Mouse (Mus musculus) intestine, postnatal 0 days (tissue): ENCODE results near the gene Nufip2. TPM values are rescaled to one million over a fixed set of nuclear protein-coding genes. Genes with fewer than 3 reads are reported as not detected.
"Not testable (repeated sequence)": the region's sequence is repeated elsewhere in the genome, so short reads cannot be mapped to it uniquely, and the experiment has no call there.

Source experiments
- ATAC-seq: fragments of 200-750 bp; cut with Nextera tagmentation; 2 replicates; pipeline ENCODE4 v1.8.0; 2017; ENCODE audit warnings: mild to moderate bottlenecking, moderate TSS enrichment, moderate library complexity
- H3K27ac ChIP-seq: fragments of 300-500 bp; sonication (generic); 2 replicates; pipeline ENCODE4 v1.5.1; 2014; ENCODE audit warnings: mild to moderate bottlenecking, low read depth, low read length, moderate library complexity
- H3K27me3 ChIP-seq: fragments of 300-500 bp; sonication (generic); replicated peaks from 2 replicates; pipeline ENCODE4 v1.6.1; 2014; ENCODE audit warnings: low read length, mixed read lengths; ENCODE audit not compliant: control insufficient read depth, insufficient read depth
- H3K36me3 ChIP-seq: fragments of 300-500 bp; sonication (generic); 2 replicates; pipeline ENCODE4 v1.6.1; 2014; ENCODE audit warnings: mild to moderate bottlenecking, moderate library complexity; ENCODE audit not compliant: control insufficient read depth, insufficient read depth
- H3K4me1 ChIP-seq: fragments of 300-500 bp; sonication (generic); replicated peaks from 2 replicates; pipeline ENCODE4 v1.6.1; 2014; ENCODE audit warnings: antibody characterized with exemption, low read length, mixed read lengths; ENCODE audit not compliant: control insufficient read depth, insufficient read depth
- H3K4me2 ChIP-seq: fragments of 300-500 bp; sonication (generic); replicated peaks from 2 replicates; pipeline ENCODE4 v1.6.1; 2014; ENCODE audit warnings: low read depth, mild to moderate bottlenecking, moderate library complexity
- H3K4me3 ChIP-seq: fragments of 300-500 bp; sonication (generic); 2 replicates; pipeline ENCODE4 v1.5.1; 2014; ENCODE audit warnings: low read depth, low read length
- H3K9ac ChIP-seq: fragments of 300-500 bp; sonication (generic); 2 replicates; pipeline ENCODE4 v1.6.1; 2014; ENCODE audit warnings: mild to moderate bottlenecking, low read depth, low read length
- H3K9me3 ChIP-seq: fragments of 300-500 bp; sonication (generic); 2 replicates; pipeline ENCODE4 v1.6.1; 2016; ENCODE audit warnings: mixed run types; ENCODE audit not compliant: control insufficient read depth
- CTCF ChIP-seq: sonication (generic); IDR thresholded peaks from 2 replicates; pipeline ENCODE4 v1.5.1; 2016; ENCODE audit warnings: low read depth, mild to moderate bottlenecking, control low read depth, antibody characterized with exemption, moderate library complexity
- WGBS: fragments of 180-500 bp; shearing (Covaris S2); extraction: QIAGEN DNeasy Blood & Tissue Kit; methylation state at CpG from one replicate; pipeline ENCODE4 v1.1.7; 2014; 5-methylcytosine and 5-hydroxymethylcytosine counted together
- polyA plus RNA-seq: library from polyadenylated mRNA; unstranded; fragments of >200 nt; fragmentation: Nextera tagmentation; extraction: Ambion mirVana; gene quantifications from 2 replicates; pipeline ENCODE4 v1.2.1, GENCODE M21; 2015

Nufip2 gene
- polyA plus RNA-seq = 4.6 and 7.2 TPM in 2 replicates

DNA sequence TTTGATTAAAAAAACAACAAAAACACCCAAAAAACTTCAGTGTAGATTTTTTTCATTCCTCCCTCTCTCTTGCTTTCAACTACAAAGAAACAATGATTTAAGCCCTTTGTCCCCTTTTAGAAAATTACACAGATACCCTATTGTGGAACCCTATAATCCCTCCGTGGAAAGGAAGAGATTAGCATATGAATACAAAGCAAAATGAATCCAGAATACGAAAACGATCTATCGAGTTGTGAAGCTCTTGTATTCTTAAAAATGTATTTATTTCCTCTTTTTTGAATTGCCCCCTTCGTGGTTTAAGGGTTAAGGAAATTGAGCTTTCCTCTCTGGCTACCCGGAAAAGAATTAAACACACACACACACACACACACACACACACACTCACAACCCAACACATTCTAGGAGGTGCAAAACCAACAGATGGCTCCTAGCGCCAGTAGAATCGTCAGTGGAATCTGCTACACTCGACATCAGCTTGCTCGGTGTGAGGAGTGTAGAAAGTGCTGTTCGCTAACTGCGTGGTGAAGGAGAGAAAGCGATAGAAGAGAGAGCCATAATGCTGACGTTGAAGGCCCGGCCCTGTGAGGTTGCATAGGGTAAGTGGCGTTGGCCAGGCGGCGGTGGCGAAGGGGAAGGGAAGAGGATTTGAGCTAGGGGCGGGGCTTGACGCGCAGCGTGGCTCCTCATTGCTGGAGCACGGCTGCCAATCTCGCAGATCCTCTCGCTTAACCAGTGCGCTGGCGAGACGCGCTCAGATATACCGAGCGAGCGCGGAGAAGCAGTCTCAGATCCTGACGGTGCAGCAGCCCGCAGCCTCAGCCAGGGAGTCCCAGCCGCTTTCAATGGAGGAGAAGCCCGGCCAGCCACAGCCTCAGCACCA is at the start of gene Nufip2:
Gene Nufip2 (plus strand): TSS at position 773 of the 883 bp plus-strand sequence.
- no peak for TF ChIP-seq CTCF
- no peaks in the 10 kb centered on the region for H3K9me3 ChIP-seq
- H3K27ac ChIP-seq = peak within 1 kb of the TSS; percentile 100
- H3K9ac ChIP-seq = peak within 1 kb of the TSS; percentile 91
- no peaks in the 10 kb centered on the region for H3K36me3 ChIP-seq
- H3K4me2 ChIP-seq = peak within 1 kb of the TSS; percentile 60
- peak within 1 kb of the TSS; percentile 98 for H3K4me3 ChIP-seq
- no peaks in the 10 kb centered on the region for H3K4me1 ChIP-seq
- ATAC-seq = peak; percentile 95
- under 1% methylated on average over 38 of the region's 38 CpGs for WGBS
- H3K27me3 ChIP-seq = no peaks in the 10 kb centered on the region

DNA sequence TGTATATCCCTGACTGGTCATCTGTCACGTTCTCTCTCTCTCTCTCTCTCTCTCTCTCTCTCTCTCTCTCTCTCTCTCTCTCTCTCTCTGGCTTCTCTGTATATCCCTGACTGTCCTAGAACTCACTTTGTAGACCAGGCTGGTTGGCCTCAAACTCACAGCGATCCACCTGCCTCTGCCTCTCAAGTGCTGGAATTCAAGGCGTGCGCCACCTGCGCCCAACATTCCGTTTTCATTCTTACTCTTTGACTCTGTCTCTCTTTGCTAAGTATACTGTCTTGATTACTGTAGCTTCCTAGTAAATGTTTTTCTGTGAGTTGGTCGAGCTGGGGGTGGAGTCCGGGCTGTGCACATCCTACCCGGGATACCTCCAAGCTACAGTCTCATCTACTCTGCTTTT is 44.6 kb upstream of the Nufip2 start:
- H3K9me3 ChIP-seq = no peaks in the 10 kb centered on the region
- no peak overlapping the region for H3K4me3 ChIP-seq
- H3K4me2 ChIP-seq = no peak overlapping the region
- H3K27me3 ChIP-seq = no peaks in the 10 kb centered on the region
- H3K9ac ChIP-seq = no peak overlapping the region
- no peak for TF ChIP-seq CTCF
- ATAC-seq = no peak
- H3K27ac ChIP-seq = no peak overlapping the region
- no peaks in the 10 kb centered on the region for H3K36me3 ChIP-seq
- no peaks in the 10 kb centered on the region for H3K4me1 ChIP-seq
- 83% methylated on average over 9 of the region's 9 CpGs for WGBS

DNA sequence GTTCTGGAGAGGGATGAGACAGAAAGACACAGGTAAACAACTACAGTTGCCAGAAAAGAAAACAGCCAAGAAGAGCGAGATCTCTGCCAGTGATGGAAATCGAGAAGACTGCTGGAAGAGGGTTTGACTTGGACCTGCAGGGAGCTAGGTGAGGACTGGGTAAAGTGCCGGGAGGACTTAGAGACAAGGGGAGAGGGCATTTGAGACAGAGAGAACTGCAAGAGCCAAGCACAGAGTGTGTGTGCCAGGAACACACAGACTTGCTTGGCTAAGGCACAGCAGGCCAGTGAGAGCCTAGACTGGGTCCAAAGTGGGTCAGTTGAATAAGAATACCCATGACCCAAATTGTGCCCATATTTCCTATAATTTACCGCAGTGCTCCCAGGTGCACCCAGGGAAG is 40.5 kb upstream of the Nufip2 start:
- H3K9me3 ChIP-seq = no peaks in the 10 kb centered on the region
- no peak overlapping the region for H3K4me2 ChIP-seq
- TF ChIP-seq CTCF = no peak
- H3K36me3 ChIP-seq = no peaks in the 10 kb centered on the region
- no peaks in the 10 kb centered on the region for H3K27me3 ChIP-seq
- no peaks in the 10 kb centered on the region for H3K4me1 ChIP-seq
- H3K27ac ChIP-seq = no peak overlapping the region
- WGBS = 83% methylated on average over 4 of the region's 4 CpGs
- H3K9ac ChIP-seq = no peak overlapping the region
- no peak overlapping the region for H3K4me3 ChIP-seq
- ATAC-seq = no peak

DNA sequence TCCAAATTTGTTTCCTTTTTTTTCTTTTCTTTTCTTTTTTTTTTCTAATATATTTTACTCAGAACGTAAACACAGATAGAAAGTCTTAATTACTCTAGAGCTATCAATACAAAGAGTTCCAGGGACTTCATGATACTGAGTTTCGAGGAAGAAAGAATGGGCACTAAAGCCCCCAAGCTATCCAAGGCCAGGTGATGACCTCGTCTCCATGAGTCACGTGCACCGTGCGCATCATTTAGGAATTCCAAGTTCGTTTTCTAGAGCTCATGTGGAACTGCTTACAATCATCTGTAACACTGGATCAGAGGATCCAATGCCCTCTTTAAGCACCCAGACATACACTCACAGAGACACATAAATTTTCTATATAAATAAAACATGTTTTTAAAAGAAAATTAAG is 37.1 kb upstream of the Nufip2 start:
- H3K4me1 ChIP-seq = no peaks in the 10 kb centered on the region
- H3K4me2 ChIP-seq = no peak overlapping the region
- no peak for ATAC-seq
- no peak for TF ChIP-seq CTCF
- H3K27me3 ChIP-seq = no peaks in the 10 kb centered on the region
- no peak overlapping the region for H3K27ac ChIP-seq
- no peaks in the 10 kb centered on the region for H3K36me3 ChIP-seq
- no peak overlapping the region for H3K9ac ChIP-seq
- 72% methylated on average over 7 of the region's 7 CpGs for WGBS
- H3K4me3 ChIP-seq = no peak overlapping the region
- no peaks in the 10 kb centered on the region for H3K9me3 ChIP-seq

DNA sequence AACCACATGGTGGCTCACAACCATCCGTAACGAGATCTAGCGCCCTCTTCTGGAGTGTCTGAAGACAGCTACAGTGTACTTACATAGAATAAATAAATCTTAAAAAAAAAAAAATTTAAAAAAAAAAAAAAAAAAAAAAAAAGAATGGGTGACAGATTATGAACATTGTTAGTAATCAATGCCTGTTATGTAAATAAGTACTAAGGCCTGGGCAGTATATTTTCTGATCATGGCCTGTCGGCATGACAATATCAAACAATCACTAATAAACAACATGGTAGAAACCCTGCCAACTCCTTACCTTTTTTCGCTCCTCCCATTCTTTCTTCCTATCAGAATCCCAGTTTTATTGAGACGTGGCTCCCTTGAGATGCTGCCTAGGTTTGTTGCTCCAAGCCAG is 33.5 kb upstream of the Nufip2 start:
- TF ChIP-seq CTCF = no peak
- Histone ChIP-seq H3K36me3 (no peaks in the 10 kb centered on the region), H3K9ac (no peak overlapping the region), H3K4me3 (no peak overlapping the region), H3K27me3 (no peaks in the 10 kb centered on the region), H3K4me2 (no peak overlapping the region), H3K4me1 (no peaks in the 10 kb centered on the region), H3K9me3 (no peaks in the 10 kb centered on the region), H3K27ac (no peak overlapping the region)
- no peak for ATAC-seq
- 54% methylated on average over 5 of the region's 6 CpGs for WGBS

DNA sequence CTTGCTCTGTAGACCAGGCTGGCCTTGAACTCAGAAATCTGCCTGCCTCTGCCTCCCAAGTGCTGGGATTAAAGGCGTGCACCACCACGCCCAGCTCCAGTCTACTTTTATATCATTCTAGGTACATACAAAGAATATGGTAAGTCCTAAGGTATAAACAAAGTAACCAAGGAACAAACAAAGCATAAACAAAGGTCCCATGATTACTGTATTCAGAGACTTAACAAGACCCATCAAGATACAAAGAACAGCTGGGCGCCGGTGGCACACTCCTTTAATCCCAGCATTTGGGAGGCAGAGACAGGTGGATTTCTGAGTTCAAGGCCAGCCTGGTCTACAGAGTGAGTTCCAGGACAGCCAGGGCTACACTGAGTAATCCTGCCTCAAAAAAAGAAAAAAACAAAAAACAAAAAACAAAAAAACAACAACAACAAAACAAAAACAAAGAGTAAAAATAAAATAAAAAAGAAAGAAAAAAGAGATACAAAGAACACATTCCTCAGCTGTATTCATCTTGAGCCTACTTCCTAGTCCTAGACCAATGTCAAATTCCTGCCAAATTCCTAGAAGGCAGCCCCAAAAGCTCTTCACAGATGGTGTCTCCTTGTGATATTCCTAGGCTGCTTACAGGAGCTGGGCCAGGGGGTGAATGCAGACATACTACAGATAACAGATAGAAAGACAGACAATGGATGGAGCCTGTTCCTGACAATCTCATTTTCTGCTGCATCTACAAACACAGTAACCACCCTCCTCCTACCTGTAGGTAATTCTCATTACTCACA is 32.4 kb upstream of the Nufip2 start:
- WGBS = 96% methylated on average over 4 of the region's 4 CpGs
- H3K9ac ChIP-seq, H3K4me1 ChIP-seq, H3K36me3 ChIP-seq, H3K9me3 ChIP-seq, H3K27ac ChIP-seq, H3K4me2 ChIP-seq, ATAC-seq, H3K27me3 ChIP-seq, H3K4me3 ChIP-seq: not testable (repeated sequence)
